Comparison of ENCODE assay signal across 8 mouse cellular contexts in the genomic region with DNA sequence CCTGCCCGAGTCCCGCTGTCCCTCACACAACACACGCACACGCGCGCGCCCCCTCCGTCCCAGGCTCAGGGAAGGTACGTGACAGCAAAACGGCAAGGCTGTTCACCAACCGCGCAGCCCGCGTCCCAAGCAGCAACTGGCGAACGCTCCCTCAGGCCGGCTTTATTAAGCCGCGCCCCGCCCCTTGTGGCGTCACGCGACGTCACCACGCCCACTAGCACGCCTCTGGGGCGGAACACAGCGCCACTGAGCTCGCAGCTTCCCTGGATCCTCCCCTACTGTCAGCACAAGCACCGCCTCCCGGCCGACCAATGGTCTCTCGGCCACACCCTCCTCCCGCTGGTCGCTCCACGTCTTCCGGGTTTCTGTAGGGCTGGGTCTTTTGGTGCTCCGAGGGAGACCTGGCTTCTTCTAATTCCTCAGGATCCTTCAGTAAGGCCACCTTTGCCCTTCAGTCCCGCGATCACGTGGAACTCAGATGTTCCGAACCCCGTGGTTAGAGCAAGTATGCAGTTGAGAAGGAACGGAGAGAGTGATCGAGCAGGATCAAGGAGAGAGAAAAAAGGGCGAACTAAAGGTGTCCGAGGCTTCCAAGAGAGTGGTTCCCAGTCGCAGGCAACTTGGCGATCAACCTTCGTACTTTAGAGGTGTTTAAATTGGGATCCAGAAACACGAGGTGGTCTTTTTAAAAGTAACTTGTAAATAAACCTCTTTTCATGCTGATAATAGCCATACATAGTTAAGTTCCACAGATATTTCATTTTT. TPM values are rescaled to one million over a fixed set of nuclear protein-coding genes. Genes with fewer than 3 reads are reported as not detected.
DNase-seq lines count a peak whose midpoint lies in the region; ATAC-seq lines count a peak whose summit lies in the region.

A gene (minus strand): TSS at position 164 of the 765 bp plus-strand sequence.

- 0 out of 4 replicates have a peak, but pooled peaks cover 2 to 3% of the 10 kb centered on the region in 2 experiments for H3K4me1 ChIP-seq in heart, embryonic 14.5 days (ENCODE audit: control insufficient read depth in 2 of 2, insufficient read depth in 2 of 2, low read length in 2 of 2)
- peaks cover 19% of the 10 kb centered on the region for H3K4me1 ChIP-seq in liver, embryonic 13.5 days (replicated peaks)
- no peaks in the 10 kb centered on the region for H3K4me1 ChIP-seq in stomach, embryonic 16.5 days (ENCODE audit: control insufficient read depth, insufficient read depth, low read length)

- peak; percentile 98 for DNase-seq in c-Kit-negative CD71-positive TER-119-positive erythroid progenitor cells, embryonic 14.5 days (ENCODE audit: low read depth, low spot score)
- peak; percentile 97 for DNase-seq in fibroblast of lung, adult 2 months (ENCODE audit: low read depth)
- peak; percentile 99 for DNase-seq in kidney, postnatal 14 days
- peak; percentile 98 for DNase-seq in liver, embryonic 13.5 days
- DNase-seq in neural tube, embryonic 10.5 days (ENCODE audit: extremely low spot score, low spot score): peak; percentile 99

- H3K9me3 ChIP-seq in heart, embryonic 14.5 days (ENCODE audit: control insufficient read depth, low read length): no peaks in the 10 kb centered on the region
- H3K9me3 ChIP-seq in liver, embryonic 13.5 days (replicated peaks): no peaks in the 10 kb centered on the region
- H3K9me3 ChIP-seq in stomach, embryonic 16.5 days (replicated peaks; ENCODE audit: control insufficient read depth, low read length): no peaks in the 10 kb centered on the region

- peak; percentile 91 for ATAC-seq in CD4-positive, CD25-positive, alpha-beta regulatory T cell, adult 4 months
- peak; percentile 100 for ATAC-seq in heart, embryonic 14.5 days (ENCODE audit: insufficient number of reproducible peaks, insufficient read depth, low FRiP score, low read depth)
- ATAC-seq in liver, embryonic 13.5 days (ENCODE audit: low read depth): peak; percentile 100
- ATAC-seq in stomach, embryonic 16.5 days (ENCODE audit: insufficient read depth, low FRiP score): peak; percentile 100

- H3K36me3 ChIP-seq in heart, embryonic 14.5 days (ENCODE audit: control insufficient read depth, insufficient read depth, low read length): peaks cover 9% of the 10 kb centered on the region
- H3K36me3 ChIP-seq in liver, embryonic 13.5 days: no peaks in the 10 kb centered on the region
- peaks cover 4% of the 10 kb centered on the region for H3K36me3 ChIP-seq in stomach, embryonic 16.5 days (ENCODE audit: control insufficient read depth, insufficient read depth, low read length)

- H3K9ac ChIP-seq in heart, embryonic 14.5 days (ENCODE audit: low read length): peak within 1 kb of the TSS; percentile 89
- peak within 1 kb of the TSS; percentile 81 for H3K9ac ChIP-seq in liver, embryonic 13.5 days
- H3K9ac ChIP-seq in stomach, embryonic 16.5 days (ENCODE audit: low read length): peak within 1 kb of the TSS; percentile 90

- H3K4me2 ChIP-seq in heart, embryonic 14.5 days (ENCODE audit: low read length): peak within 1 kb of the TSS; percentile 91
- peak within 1 kb of the TSS; percentile 94 for H3K4me2 ChIP-seq in liver, embryonic 13.5 days
- H3K4me2 ChIP-seq in stomach, embryonic 16.5 days (ENCODE audit: low read depth, low read length): peak within 1 kb of the TSS; percentile 95

- H3K27me3 ChIP-seq in heart, embryonic 14.5 days (ENCODE audit: control insufficient read depth, insufficient read depth, low read length): no peaks in the 10 kb centered on the region
- no peaks in the 10 kb centered on the region for H3K27me3 ChIP-seq in liver, embryonic 13.5 days
- H3K27me3 ChIP-seq in stomach, embryonic 16.5 days (ENCODE audit: control insufficient read depth, insufficient read depth, low read length): no peaks in the 10 kb centered on the region

- H3K27ac ChIP-seq in heart, embryonic 14.5 days (replicated peaks in 1 of 2; ENCODE audit: control insufficient read depth in 1 of 2, insufficient read depth in 1 of 2, low read depth in 2 of 2, low read length in 2 of 2): peak within 1 kb of the TSS; percentile 94 to 95
- H3K27ac ChIP-seq in liver, embryonic 13.5 days: peak within 1 kb of the TSS; percentile 80
- H3K27ac ChIP-seq in stomach, embryonic 16.5 days (ENCODE audit: low read length): peak within 1 kb of the TSS; percentile 92

- 1% methylated on average over 51 of the region's 51 CpGs for WGBS in heart, embryonic 14.5 days
- WGBS in liver, embryonic 13.5 days (ENCODE audit: insufficient replicate concordance): under 1% methylated on average over 51 of the region's 51 CpGs
- under 1% methylated on average over 51 of the region's 51 CpGs for WGBS in stomach, embryonic 16.5 days

- peak within 1 kb of the TSS; percentile 67 to 92 for H3K4me3 ChIP-seq in heart, embryonic 14.5 days (ENCODE audit: control insufficient read depth in 1 of 2, insufficient read depth in 1 of 2, low read depth in 1 of 2, low read length in 2 of 2)
- H3K4me3 ChIP-seq in liver, embryonic 13.5 days (replicated peaks): peak within 1 kb of the TSS; percentile 72
- peak within 1 kb of the TSS; percentile 82 for H3K4me3 ChIP-seq in stomach, embryonic 16.5 days (replicated peaks; ENCODE audit: low read length)

RNA-seq across cellular contexts. Expression of the gene that starts here (rescaled TPM):
- polyA plus RNA-seq in CD4-positive, CD25-positive, alpha-beta regulatory T cell, adult 4 months (2017; shearing (Covaris generic)): 10 to 100 TPM; 36.8 to 37.5 TPM
- 19.8 and 22.4 TPM in 2 replicates for polyA plus RNA-seq in heart, embryonic 14.5 days (2014; fragmentation: Nextera tagmentation; extraction: Ambion mirVana)
- polyA plus RNA-seq in liver, embryonic 13.5 days (2015; fragmentation: Nextera tagmentation; extraction: Ambion mirVana): 4.5 and 5.5 TPM in 2 replicates
- 23.0 and 24.3 TPM in 2 replicates for polyA plus RNA-seq in stomach, embryonic 16.5 days (2015; fragmentation: Nextera tagmentation; extraction: Ambion mirVana)

Comparison
In these comparisons a context has a peak if more than half of its experiments do, and no peak if none do; other contexts are left out.
1. Peak in every context shown above with its lines: DNase-seq, ATAC-seq, H3K4me3 ChIP-seq and H3K27ac ChIP-seq.